Mouse (Mus musculus): Measurements from ENCODE around the gene Coro6. TPM values are rescaled to one million over a fixed set of nuclear protein-coding genes. Genes with fewer than 3 reads are reported as not detected.
A peak's percentile ranks its signal among the peaks of the same experiment; 100 is the strongest.

Gene Coro6
- polyA plus RNA-seq, 1 experiment = 7.9 TPM

- no peak for DNase-seq
- Histone ChIP-seq H3K4me1 (ENCODE audit: control insufficient read depth, insufficient read depth, low read length) (peaks cover 17% of the 10 kb centered on the region), H3K27ac (ENCODE audit: insufficient read depth, low read depth, low read length) (no peak overlapping the region), H3K36me3 (ENCODE audit: control insufficient read depth, insufficient read depth, low read length) (no peaks in the 10 kb centered on the region), H3K27me3 (replicated peaks; ENCODE audit: control insufficient read depth, insufficient read depth, low read length) (no peaks in the 10 kb centered on the region), H3K4me3 (ENCODE audit: insufficient read depth, low read depth, low read length) (no peak overlapping the region)
- TF ChIP-seq CTCF (conservative IDR thresholded peaks at IDR 0.05; ENCODE audit: insufficient read depth, insufficient read length, low read depth, low read length) (no peak), POLR2A (IDR thresholded peaks at IDR 0.05; ENCODE audit: low read depth, low read length) (no peak)
- whole genome bisulfite sequencing = 84% methylated on average over 5 of the region's 5 CpGs
Measured at GRCm38 (mm10) chr11:77511336-77511735, 49.1 kb downstream of the Coro6 start.

- H3K36me3 ChIP-seq (ENCODE audit: control insufficient read depth, insufficient read depth, low read length) = no peaks in the 10 kb centered on the region
- DNase-seq = peak; percentile 91
- peaks cover 10% of the 10 kb centered on the region for H3K4me1 ChIP-seq (ENCODE audit: control insufficient read depth, insufficient read depth, low read length)
- peak overlapping the region; percentile 82 for H3K4me3 ChIP-seq (ENCODE audit: insufficient read depth, low read depth, low read length)
- peak overlapping the region; percentile 74 for H3K27ac ChIP-seq (ENCODE audit: insufficient read depth, low read depth, low read length)
- under 1% methylated on average over 76 of the region's 84 CpGs for WGBS
- no peaks in the 10 kb centered on the region for H3K27me3 ChIP-seq (replicated peaks; ENCODE audit: control insufficient read depth, insufficient read depth, low read length)
- TF ChIP-seq CTCF (conservative IDR thresholded peaks at IDR 0.05; ENCODE audit: insufficient read depth, insufficient read length, low read depth, low read length) = no peak
- peak; percentile 67 for TF ChIP-seq POLR2A (IDR thresholded peaks at IDR 0.05; ENCODE audit: low read depth, low read length)
Measured at GRCm38 (mm10) chr11:77512891-77513810, 50.9 kb downstream of the Coro6 start.

DNA sequence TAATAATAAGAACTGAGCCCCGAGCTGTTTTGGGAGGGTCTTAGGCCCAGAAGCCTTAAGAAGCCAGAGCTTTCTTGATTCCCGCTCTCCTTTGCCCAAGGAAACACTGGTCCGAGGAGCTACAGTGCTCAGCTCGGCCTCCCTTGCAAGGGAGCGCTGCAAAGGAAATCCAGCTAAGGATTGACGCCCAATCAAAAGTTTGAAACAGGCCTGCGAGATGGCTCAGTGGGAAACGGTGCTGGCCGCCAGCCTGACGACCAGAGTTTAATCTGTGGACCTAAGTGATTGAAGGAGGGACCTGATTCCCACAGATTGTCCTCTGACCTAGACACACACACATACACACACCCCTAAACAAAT is 51.6 kb downstream of the Coro6 start:
- no peak for TF ChIP-seq POLR2A (IDR thresholded peaks at IDR 0.05; ENCODE audit: low read depth, low read length)
- TF ChIP-seq CTCF (conservative IDR thresholded peaks at IDR 0.05; ENCODE audit: insufficient read depth, insufficient read length, low read depth, low read length) = no peak
- WGBS = 19% methylated on average over 10 of the region's 10 CpGs
- no peak for DNase-seq
- no peaks in the 10 kb centered on the region for H3K36me3 ChIP-seq (ENCODE audit: control insufficient read depth, insufficient read depth, low read length)
- peak overlapping the region; percentile 64 for H3K4me3 ChIP-seq (ENCODE audit: insufficient read depth, low read depth, low read length)
- H3K27ac ChIP-seq (ENCODE audit: insufficient read depth, low read depth, low read length) = peak overlapping the region; percentile 74
- H3K27me3 ChIP-seq (replicated peaks; ENCODE audit: control insufficient read depth, insufficient read depth, low read length) = no peaks in the 10 kb centered on the region
- H3K4me1 ChIP-seq (ENCODE audit: control insufficient read depth, insufficient read depth, low read length) = peaks cover 10% of the 10 kb centered on the region

DNA sequence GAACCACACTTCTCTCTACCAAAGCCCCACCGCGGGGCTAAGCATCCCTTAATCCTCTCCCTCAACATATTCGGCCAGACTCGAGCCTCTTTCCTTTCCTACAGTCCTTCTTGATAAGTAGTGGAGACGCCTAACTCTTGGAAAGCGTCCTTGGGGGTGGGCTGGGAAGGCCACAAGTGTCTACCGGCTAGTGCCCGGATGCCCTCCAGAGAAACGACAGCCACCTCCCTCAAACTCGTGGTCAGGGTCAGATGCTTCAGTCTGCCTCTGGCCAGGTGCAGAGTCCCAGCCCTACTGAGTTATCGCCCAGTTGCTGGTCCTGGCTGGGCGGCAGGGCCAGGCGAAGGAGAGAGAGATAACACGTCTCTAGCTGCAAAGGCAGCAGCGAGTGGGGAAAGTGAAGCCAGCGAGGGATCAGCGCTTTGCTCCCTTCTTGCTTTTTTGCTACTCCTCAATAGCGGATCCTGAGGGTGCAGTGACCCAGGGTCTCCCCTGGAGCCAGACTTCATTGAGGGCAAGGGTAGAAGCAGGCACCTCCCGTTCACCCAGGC is 52.1 kb downstream of the Coro6 start:
- Histone ChIP-seq H3K36me3 (ENCODE audit: control insufficient read depth, insufficient read depth, low read length) (no peaks in the 10 kb centered on the region), H3K27me3 (replicated peaks; ENCODE audit: control insufficient read depth, insufficient read depth, low read length) (no peaks in the 10 kb centered on the region), H3K4me3 (ENCODE audit: insufficient read depth, low read depth, low read length) (peak overlapping the region; percentile 53), H3K27ac (ENCODE audit: insufficient read depth, low read depth, low read length) (no peak overlapping the region), H3K4me1 (ENCODE audit: control insufficient read depth, insufficient read depth, low read length) (peaks cover 10% of the 10 kb centered on the region; the same call in 1 of the 2 replicates)
- DNase-seq = no peak
- 29% methylated on average over 19 of the region's 19 CpGs for WGBS
- TF ChIP-seq POLR2A (IDR thresholded peaks at IDR 0.05; ENCODE audit: low read depth, low read length) (no peak), CTCF (conservative IDR thresholded peaks at IDR 0.05; ENCODE audit: insufficient read depth, insufficient read length, low read depth, low read length) (no peak)

DNA sequence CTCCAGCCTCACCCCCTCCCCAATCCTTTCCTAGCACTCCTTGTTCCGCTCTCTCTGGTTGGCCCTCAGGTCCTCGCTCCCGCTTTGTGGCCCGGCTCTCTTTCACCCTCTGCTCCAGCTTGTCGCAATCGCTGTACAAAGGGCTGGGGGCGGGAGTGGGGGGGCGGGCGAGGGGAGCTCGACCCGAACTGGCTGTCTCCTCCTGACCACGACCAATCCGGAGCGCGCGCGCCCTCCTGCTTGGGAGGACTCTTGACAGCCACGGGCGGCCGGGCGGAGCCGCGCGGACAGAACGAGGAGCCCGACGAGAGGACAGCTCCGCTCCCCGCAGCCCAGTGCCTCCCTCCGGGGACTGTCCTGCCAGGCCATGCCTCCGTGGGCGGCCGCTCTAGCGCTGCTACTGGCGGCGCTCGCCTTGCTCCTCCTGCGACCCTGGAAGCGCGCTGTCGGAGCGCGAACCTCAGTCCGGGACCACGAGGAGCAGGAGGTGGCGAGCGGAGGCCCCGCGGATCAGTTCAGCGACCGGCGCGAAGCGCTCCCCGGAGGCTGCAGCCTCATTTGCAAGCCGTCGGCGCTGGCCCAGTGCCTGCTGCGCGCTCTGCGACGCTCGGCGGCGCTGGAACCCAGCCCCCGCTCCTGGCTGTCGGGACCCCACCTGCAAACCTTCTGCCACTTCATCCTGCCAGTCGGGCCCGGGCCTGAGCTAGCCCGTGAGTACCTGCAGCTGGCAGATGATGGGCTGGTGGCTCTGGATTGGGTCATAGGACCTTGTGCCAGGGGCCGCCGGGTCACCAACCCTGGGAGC is 52.8 kb downstream of the Coro6 start, which contains the start of gene Abhd15:
Gene Abhd15 (plus strand): TSS at position 290 of the 805 bp plus-strand sequence.
- WGBS = 1% methylated on average over 72 of the region's 72 CpGs
- H3K4me1 ChIP-seq (ENCODE audit: control insufficient read depth, insufficient read depth, low read length) = peaks cover 10% of the 10 kb centered on the region; the same call in 1 of the 2 replicates
- DNase-seq = peak; percentile 90
- peak within 1 kb of the TSS; percentile 53 for H3K4me3 ChIP-seq (ENCODE audit: insufficient read depth, low read depth, low read length)
- no peaks in the 10 kb centered on the region for H3K27me3 ChIP-seq (replicated peaks; ENCODE audit: control insufficient read depth, insufficient read depth, low read length)
- no peak for TF ChIP-seq CTCF (conservative IDR thresholded peaks at IDR 0.05; ENCODE audit: insufficient read depth, insufficient read length, low read depth, low read length)
- no peak for TF ChIP-seq POLR2A (IDR thresholded peaks at IDR 0.05; ENCODE audit: low read depth, low read length)
- H3K27ac ChIP-seq (ENCODE audit: insufficient read depth, low read depth, low read length) = no peak within 1 kb of the TSS
- H3K36me3 ChIP-seq (ENCODE audit: control insufficient read depth, insufficient read depth, low read length) = no peaks in the 10 kb centered on the region

DNA sequence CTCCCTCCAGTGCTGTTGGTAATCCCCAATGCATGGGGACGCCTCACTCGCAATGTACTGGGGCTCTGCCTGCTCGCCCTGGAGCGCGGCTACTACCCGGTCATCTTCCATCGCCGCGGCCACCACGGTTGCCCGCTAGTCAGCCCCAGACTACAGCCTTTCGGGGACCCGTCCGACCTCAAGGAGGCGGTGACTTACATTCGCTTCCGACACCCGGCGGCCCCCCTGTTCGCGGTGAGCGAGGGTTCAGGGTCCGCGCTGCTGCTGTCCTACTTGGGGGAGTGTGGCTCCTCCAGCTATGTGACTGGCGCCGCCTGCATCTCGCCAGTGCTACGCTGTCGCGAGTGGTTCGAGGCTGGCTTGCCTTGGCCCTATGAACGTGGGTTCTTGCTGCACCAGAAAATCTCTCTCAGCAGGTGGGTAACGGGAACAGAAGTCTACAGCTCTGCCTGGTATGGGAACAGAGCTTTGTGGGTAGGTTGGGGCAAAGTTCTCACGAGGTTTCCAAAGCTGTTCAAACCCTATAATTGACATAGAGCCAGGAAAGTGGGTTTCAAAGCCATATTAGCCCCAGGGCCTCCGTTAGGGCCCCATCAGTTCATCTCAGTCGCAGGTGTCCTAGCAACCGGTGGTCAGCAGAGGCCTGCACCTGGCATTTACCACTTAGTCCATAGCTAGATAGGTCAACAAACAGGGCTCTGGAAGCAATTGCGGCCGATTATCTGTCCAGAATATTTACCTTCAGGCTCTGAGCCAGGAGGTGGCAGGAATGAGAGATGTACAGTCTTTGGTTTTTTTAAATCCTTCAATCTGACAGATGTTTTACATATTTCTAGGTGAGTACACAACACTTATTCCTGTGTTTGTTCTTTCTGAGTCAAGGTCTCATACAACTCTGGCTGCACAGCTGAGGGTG is 53.7 kb downstream of the Coro6 start, which contains the start of gene Trp53i13:
Gene Trp53i13 (minus strand): TSS at position 344 of the 916 bp plus-strand sequence.
- H3K36me3 ChIP-seq (ENCODE audit: control insufficient read depth, insufficient read depth, low read length) = no peaks in the 10 kb centered on the region
- no peak within 1 kb of the TSS for H3K27ac ChIP-seq (ENCODE audit: insufficient read depth, low read depth, low read length)
- no peaks in the 10 kb centered on the region for H3K27me3 ChIP-seq (replicated peaks; ENCODE audit: control insufficient read depth, insufficient read depth, low read length)
- H3K4me1 ChIP-seq (ENCODE audit: control insufficient read depth, insufficient read depth, low read length) = peaks cover 10% of the 10 kb centered on the region; the same call in 1 of the 2 replicates
- DNase-seq = no peak
- WGBS = 28% methylated on average over 39 of the region's 39 CpGs
- H3K4me3 ChIP-seq (ENCODE audit: insufficient read depth, low read depth, low read length) = peak within 1 kb of the TSS; percentile 53
- TF ChIP-seq CTCF (conservative IDR thresholded peaks at IDR 0.05; ENCODE audit: insufficient read depth, insufficient read length, low read depth, low read length) = no peak
- TF ChIP-seq POLR2A (IDR thresholded peaks at IDR 0.05; ENCODE audit: low read depth, low read length) = no peak

Data from kidney, adult 2 months (tissue).